Mouse (Mus musculus): ENCODE results near the gene Ky. TPM values are rescaled to one million over a fixed set of nuclear protein-coding genes. Genes with fewer than 3 reads are reported as not detected.
A peak's percentile ranks its signal among the peaks of the same experiment; 100 is the strongest.

Ky gene
- 0.94 and 2.1 TPM in 2 replicates for polyA plus RNA-seq (2016; fragmentation: Nextera tagmentation; extraction: Ambion mirVana)

GRCm38 (mm10) chr9:102505700-102506585, at the start of gene Ky:
TSS of gene Ky (plus strand) at chr9:102505750.
- Histone ChIP-seq H3K4me1 (replicated peaks) (peaks cover 18% of the 10 kb centered on the region), H3K27me3 (replicated peaks) (peaks cover 56% of the 10 kb centered on the region), H3K27ac (ENCODE audit: poor library complexity, severe bottlenecking) (peak within 1 kb of the TSS; percentile 58), H3K36me3 (no peaks in the 10 kb centered on the region), H3K4me3 (peak within 1 kb of the TSS; percentile 47), H3K4me2 (peak within 1 kb of the TSS; percentile 71), H3K9me3 (replicated peaks) (no peaks in the 10 kb centered on the region), H3K9ac (peak within 1 kb of the TSS; percentile 69)
- ATAC-seq (ENCODE audit: insufficient number of reproducible peaks, low FRiP score) = no peak
- 3% methylated on average over 63 of the region's 63 CpGs for WGBS

DNA sequence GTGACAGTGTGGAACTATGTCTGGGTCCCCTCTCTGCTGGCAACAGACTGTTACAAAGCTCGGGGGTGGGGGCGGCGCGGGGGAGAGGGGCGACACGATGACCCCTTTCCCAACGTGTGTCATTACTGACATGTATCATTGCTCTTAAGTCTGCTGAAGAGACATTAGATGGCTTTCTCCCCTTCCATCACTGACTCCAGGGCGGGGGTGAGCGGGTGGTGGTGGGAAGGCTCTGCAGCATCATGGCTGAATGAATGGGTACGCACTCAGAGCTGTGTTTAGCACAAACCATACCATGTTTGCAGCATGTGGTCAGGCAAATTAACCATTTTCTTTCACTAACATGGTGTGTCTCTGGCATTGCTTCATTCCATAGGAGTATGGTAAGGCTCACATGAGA, 43.3 kb upstream of the Ky start:
- H3K36me3 ChIP-seq = no peaks in the 10 kb centered on the region
- 87% methylated on average over 10 of the region's 10 CpGs for WGBS
- no peak overlapping the region for H3K4me2 ChIP-seq
- H3K4me1 ChIP-seq (replicated peaks) = no peaks in the 10 kb centered on the region
- H3K4me3 ChIP-seq = no peak overlapping the region
- no peak overlapping the region for H3K9ac ChIP-seq
- no peak overlapping the region for H3K27ac ChIP-seq (ENCODE audit: poor library complexity, severe bottlenecking)
- ATAC-seq (ENCODE audit: insufficient number of reproducible peaks, low FRiP score) = no peak
- H3K27me3 ChIP-seq (replicated peaks) = peaks cover 6% of the 10 kb centered on the region
- no peaks in the 10 kb centered on the region for H3K9me3 ChIP-seq (replicated peaks)

GRCm38 (mm10) chr9:102465044-102465443, 40.5 kb upstream of the Ky start:
- Histone ChIP-seq H3K9ac (no peak overlapping the region), H3K27ac (ENCODE audit: poor library complexity, severe bottlenecking) (no peak overlapping the region)
- WGBS = 82% methylated on average over 3 of the region's 3 CpGs

DNA sequence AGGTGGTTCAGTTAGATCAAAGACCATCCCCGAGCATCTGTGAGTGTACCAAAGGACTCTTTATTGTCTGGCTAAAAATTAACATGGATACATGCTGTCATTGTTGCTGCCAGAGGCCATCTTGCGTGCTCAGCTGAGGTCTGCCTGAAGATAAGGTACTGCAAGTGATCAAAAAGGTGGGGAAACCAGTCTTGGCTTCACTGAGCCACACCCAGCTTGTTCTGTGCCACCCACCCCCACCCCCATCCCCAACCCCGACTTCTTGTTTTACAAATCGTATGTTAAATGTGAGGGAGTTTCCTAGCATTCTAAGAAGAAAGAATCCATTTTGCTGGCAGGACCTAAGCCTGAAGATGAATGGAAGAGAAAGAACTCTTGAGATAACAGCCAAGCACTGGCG, 39.8 kb upstream of the Ky start:
- Histone ChIP-seq H3K4me2 (no peak overlapping the region), H3K27ac (ENCODE audit: poor library complexity, severe bottlenecking) (no peak overlapping the region), H3K9ac (no peak overlapping the region), H3K4me1 (replicated peaks) (no peaks in the 10 kb centered on the region), H3K9me3 (replicated peaks) (no peaks in the 10 kb centered on the region), H3K27me3 (replicated peaks) (no peaks in the 10 kb centered on the region; the same call in none of the 2 replicates), H3K36me3 (no peaks in the 10 kb centered on the region), H3K4me3 (no peak overlapping the region)
- WGBS = 69% methylated on average over 5 of the region's 5 CpGs
- no peak for ATAC-seq (ENCODE audit: insufficient number of reproducible peaks, low FRiP score)

More at GRCm38 (mm10) chr9:102465044-102465443, 40.5 kb upstream of the Ky start:
- ATAC-seq (ENCODE audit: insufficient number of reproducible peaks, low FRiP score) = no peak
- no peaks in the 10 kb centered on the region for H3K36me3 ChIP-seq
- H3K4me2 ChIP-seq = no peak overlapping the region
- no peaks in the 10 kb centered on the region for H3K9me3 ChIP-seq (replicated peaks)
- H3K4me3 ChIP-seq = no peak overlapping the region
- no peaks in the 10 kb centered on the region; the same call in none of the 2 replicates for H3K27me3 ChIP-seq (replicated peaks)
- no peaks in the 10 kb centered on the region for H3K4me1 ChIP-seq (replicated peaks)

DNA sequence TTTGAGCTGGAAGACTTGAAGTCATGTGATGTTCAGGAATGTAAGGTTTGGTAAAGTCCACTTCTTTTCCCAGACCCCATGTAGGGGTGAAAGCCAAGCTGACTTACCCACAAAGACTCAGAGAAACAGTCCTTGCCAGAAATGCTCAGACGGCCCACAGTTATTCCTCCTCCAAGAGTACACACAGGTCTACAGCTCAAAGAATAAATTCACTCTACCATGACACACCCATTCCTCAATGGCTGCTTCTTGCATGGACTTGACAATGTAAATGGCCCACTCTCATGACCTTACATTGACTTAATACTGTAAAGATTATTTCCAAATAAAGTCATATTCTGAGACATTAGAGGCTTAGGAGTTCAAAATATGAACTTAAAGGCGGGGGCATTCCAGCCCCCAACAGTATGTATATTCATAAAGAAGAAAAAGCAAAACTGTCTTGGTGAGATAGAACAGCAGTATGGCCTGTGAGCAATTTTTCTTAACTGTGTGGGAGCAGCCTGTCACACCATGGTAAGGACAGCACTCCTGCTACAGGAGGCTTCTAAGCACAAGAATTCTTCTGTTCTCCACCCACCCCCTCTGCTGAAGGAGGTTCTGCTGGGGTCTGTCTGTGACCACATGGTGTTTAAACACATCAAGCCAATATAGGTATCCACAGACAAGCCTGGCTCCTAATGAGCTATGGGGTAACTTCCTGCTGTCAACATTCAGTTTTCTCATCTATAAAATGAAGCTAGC, 35.3 kb upstream of the Ky start:
- no peak overlapping the region for H3K9ac ChIP-seq
- no peaks in the 10 kb centered on the region for H3K4me1 ChIP-seq (replicated peaks)
- 82% methylated on average over 2 of the region's 2 CpGs for WGBS
- no peak overlapping the region for H3K4me2 ChIP-seq
- no peaks in the 10 kb centered on the region for H3K9me3 ChIP-seq (replicated peaks)
- H3K4me3 ChIP-seq = no peak overlapping the region
- no peak for ATAC-seq (ENCODE audit: insufficient number of reproducible peaks, low FRiP score)
- no peak overlapping the region for H3K27ac ChIP-seq (ENCODE audit: poor library complexity, severe bottlenecking)
- H3K36me3 ChIP-seq = no peaks in the 10 kb centered on the region
- H3K27me3 ChIP-seq (replicated peaks) = no peaks in the 10 kb centered on the region; the same call in none of the 2 replicates

DNA sequence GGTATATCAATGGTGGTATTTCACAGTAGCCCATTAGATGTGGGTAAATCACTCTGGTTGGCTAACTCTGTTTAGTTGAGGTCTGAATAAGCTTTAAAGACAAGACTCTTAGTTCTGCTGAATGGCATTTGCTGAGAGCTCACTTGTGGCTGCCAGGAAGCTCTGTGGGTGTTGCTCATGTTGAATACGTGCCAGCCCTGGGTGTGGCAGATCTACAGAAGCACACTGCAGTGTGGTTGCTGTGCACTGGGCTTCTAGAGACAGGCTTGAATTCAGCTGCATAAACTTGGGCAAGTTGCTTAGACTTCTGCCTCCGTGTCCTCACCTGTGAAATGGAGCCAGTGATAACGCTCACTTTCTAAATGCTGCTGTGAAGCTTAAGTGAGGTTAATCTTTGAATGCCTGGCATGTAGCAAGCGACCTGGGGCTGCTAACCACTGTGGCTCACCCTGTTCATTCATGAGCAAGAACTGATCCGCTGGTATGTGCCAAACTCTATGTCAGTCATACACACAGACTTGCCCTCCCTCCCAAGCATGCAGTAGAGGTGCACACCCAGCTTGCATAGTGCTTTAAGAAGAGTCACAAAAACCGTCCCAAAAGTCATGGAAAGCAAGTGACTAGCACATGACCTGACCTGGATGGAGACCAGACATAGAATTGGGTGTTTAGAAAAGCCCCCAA, 27.6 kb upstream of the Ky start:
- Histone ChIP-seq H3K27me3 (replicated peaks) (no peaks in the 10 kb centered on the region), H3K4me3 (no peak overlapping the region), H3K4me1 (replicated peaks) (no peaks in the 10 kb centered on the region), H3K36me3 (no peaks in the 10 kb centered on the region), H3K9me3 (replicated peaks) (no peaks in the 10 kb centered on the region), H3K27ac (ENCODE audit: poor library complexity, severe bottlenecking) (no peak overlapping the region), H3K4me2 (no peak overlapping the region), H3K9ac (no peak overlapping the region)
- no peak for ATAC-seq (ENCODE audit: insufficient number of reproducible peaks, low FRiP score)
- 76% methylated on average over 6 of the region's 6 CpGs for WGBS

DNA sequence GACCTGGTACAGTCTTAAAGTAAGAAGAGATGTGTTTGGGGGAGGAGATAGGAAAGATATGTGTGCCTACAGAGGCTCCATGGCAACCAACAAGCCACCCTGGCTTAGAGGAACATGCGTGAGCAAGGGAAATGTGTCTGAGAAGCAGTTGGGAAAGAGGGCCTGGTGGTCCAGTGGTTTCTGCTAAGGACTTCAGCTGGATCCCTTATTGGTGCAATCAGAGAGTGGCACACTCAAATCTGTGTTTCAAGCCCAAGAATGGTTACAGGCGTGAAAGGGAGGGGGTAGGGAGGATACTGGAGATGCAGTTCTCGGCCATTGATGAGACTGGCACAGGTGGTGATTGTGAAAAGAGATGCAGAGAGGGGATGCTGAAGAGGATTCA, 27.1 kb upstream of the Ky start:
- no peaks in the 10 kb centered on the region for H3K36me3 ChIP-seq
- no peak overlapping the region for H3K4me3 ChIP-seq
- no peaks in the 10 kb centered on the region for H3K27me3 ChIP-seq (replicated peaks)
- H3K4me1 ChIP-seq (replicated peaks) = no peaks in the 10 kb centered on the region
- 86% methylated on average over 3 of the region's 3 CpGs for WGBS
- ATAC-seq (ENCODE audit: insufficient number of reproducible peaks, low FRiP score) = no peak
- no peak overlapping the region for H3K9ac ChIP-seq
- no peak overlapping the region for H3K27ac ChIP-seq (ENCODE audit: poor library complexity, severe bottlenecking)
- H3K9me3 ChIP-seq (replicated peaks) = no peaks in the 10 kb centered on the region
- no peak overlapping the region for H3K4me2 ChIP-seq

DNA sequence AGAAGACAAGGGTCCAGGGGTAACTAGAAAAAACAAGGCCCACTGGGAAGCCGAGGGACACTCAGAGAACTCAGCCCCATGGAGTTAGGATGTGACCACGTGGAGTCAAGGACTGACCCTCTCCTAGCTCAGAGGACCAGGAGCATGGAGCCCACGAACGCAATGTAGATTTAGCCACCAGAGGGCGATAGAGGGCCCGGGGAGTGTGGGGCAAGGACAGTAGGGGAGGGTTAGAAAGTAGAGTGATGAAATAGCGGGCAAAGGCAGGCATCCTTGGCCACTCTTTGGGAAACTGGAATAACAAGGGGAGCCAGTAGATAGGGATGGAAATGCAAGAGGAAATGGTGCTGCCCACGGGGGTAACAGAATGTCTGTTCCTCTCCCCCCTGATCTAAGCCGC, 26.5 kb upstream of the Ky start:
- ATAC-seq (ENCODE audit: insufficient number of reproducible peaks, low FRiP score) = no peak
- no peak overlapping the region for H3K9ac ChIP-seq
- H3K9me3 ChIP-seq (replicated peaks) = no peaks in the 10 kb centered on the region
- H3K27me3 ChIP-seq (replicated peaks) = no peaks in the 10 kb centered on the region
- H3K4me2 ChIP-seq = no peak overlapping the region
- H3K4me3 ChIP-seq = no peak overlapping the region
- WGBS = 42% methylated on average over 9 of the region's 9 CpGs
- H3K27ac ChIP-seq (ENCODE audit: poor library complexity, severe bottlenecking) = no peak overlapping the region
- no peaks in the 10 kb centered on the region for H3K4me1 ChIP-seq (replicated peaks)
- no peaks in the 10 kb centered on the region for H3K36me3 ChIP-seq

DNA sequence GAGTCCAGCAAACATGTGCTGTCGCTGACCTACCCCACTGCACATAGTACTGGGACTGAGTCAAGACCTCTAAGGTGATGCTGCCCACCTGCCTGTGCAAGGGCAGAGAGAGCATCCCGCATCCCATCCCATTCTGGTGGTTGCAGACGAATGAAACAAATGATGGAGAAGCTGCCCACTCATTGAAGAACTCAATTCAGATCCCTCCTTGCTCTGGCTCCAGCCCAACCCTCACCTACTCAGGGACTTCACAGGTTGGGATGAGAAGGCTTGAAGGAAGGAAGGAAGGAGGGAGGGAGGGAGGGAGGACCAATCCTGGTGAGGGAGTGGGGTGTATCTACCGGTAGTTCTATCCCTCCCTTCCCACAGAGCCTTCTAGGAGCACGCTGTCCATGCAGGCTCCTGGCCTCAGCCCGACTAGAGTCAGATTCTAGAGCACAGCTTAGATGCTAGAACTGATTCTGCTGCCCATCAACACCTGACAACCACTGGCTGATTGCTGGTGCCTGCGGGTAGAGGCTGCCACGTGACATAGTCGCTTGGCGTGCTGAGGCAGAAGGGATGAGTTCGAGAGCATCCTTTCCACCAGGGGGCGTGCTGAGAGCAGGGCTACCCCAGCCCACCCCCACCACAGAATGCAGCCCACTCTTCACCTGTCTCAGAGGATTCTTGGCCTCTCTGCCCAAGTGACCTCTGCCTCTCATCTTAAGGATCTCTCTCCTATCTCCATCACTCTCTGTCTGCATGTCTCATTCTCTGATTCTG, 13.3 kb upstream of the Ky start:
- Histone ChIP-seq H3K27ac (ENCODE audit: poor library complexity, severe bottlenecking) (no peak overlapping the region), H3K4me2 (no peak overlapping the region), H3K4me3 (no peak overlapping the region), H3K27me3 (replicated peaks) (peaks cover 35% of the 10 kb centered on the region), H3K9me3 (replicated peaks) (0 out of 2 replicates have a peak, but pooled peaks cover 4% of the 10 kb centered on the region), H3K36me3 (no peaks in the 10 kb centered on the region), H3K4me1 (replicated peaks) (peaks cover 16% of the 10 kb centered on the region), H3K9ac (no peak overlapping the region)
- no peak for ATAC-seq (ENCODE audit: insufficient number of reproducible peaks, low FRiP score)
- WGBS = 29% methylated on average over 12 of the region's 12 CpGs

DNA sequence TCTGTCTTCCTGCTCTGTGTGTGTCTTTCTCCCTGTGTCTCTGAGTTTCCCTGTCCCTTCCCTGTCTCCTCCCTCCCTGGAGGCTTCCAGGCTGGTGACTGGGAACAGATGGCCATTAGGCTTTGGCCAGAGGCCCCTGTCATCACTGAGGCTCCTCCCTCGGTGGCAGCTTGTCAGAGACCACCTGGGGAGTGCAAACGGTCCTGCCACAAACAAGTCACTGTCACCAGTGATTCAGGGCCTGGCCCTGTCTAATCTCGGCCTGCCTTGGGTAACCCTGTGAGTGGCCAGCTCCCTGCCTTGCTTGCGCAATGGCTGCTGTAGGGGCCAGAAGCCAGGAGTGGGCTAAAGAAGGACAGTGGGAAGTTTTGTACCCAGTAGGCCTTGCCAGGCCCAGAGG, 12.5 kb upstream of the Ky start:
- H3K4me1 ChIP-seq (replicated peaks) = peaks cover 24% of the 10 kb centered on the region
- no peaks in the 10 kb centered on the region for H3K9me3 ChIP-seq (replicated peaks)
- H3K27ac ChIP-seq (ENCODE audit: poor library complexity, severe bottlenecking) = no peak overlapping the region
- no peaks in the 10 kb centered on the region for H3K36me3 ChIP-seq
- no peak for ATAC-seq (ENCODE audit: insufficient number of reproducible peaks, low FRiP score)
- no peak overlapping the region for H3K9ac ChIP-seq
- H3K4me2 ChIP-seq = no peak overlapping the region
- peaks cover 35% of the 10 kb centered on the region for H3K27me3 ChIP-seq (replicated peaks)
- 30% methylated on average over 4 of the region's 4 CpGs for WGBS
- H3K4me3 ChIP-seq = no peak overlapping the region

All from heart, embryonic 12.5 days (tissue).